Mouse (Mus musculus): ENCODE measurements around the gene 1110017D15Rik. TPM values are rescaled to one million over a fixed set of nuclear protein-coding genes. Genes with fewer than 3 reads are reported as not detected.

The 1110017D15Rik gene
- polyA plus RNA-seq, 1 experiment, result 1.7 TPM

DNA sequence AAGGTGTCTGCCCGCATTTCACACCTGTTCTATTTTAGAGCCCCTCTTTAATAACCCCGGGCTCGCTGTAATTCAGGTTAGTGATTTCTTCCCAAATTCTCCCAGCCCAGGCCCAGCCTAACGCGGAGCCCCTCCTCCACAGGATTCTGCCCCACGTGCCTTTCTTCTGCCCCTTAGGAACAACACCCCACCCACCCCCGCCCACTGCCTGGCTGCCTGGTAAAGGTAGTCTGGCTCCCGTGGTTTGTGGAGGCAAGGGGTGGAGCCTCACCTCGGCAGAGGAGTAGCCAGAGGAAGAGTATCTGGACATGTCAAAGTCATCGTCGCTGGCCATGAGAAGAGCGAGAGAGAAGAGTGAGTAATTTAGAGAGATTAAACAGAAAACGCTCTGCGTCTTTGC, 3.5 kb upstream of the 1110017D15Rik start:
- 81% methylated on average over 14 of the region's 14 CpGs for WGBS
- H3K27ac ChIP-seq (ENCODE audit: control insufficient read depth, insufficient read depth, low read length), result no peak overlapping the region
- TF ChIP-seq POLR2A (IDR thresholded peaks at IDR 0.05; ENCODE audit: control insufficient read depth, extremely low read depth, insufficient read depth, low read length, poor library complexity) (no peak), CTCF (IDR thresholded peaks at IDR 0.05; ENCODE audit: borderline replicate concordance, control insufficient read depth, extremely low read depth, insufficient read depth, low read length, poor library complexity) (no peak)
- H3K4me1 ChIP-seq (replicated peaks; ENCODE audit: control insufficient read depth, insufficient read depth, low read length), result no peaks in the 10 kb centered on the region
- no peaks in the 10 kb centered on the region for H3K36me3 ChIP-seq (ENCODE audit: control insufficient read depth, insufficient read depth, low read length)
- DNase-seq, result no peak
- no peaks in the 10 kb centered on the region for H3K27me3 ChIP-seq (ENCODE audit: control insufficient read depth, insufficient read depth, low read length)
- no peak overlapping the region for H3K4me3 ChIP-seq (ENCODE audit: control insufficient read depth, insufficient read depth, low read length)

DNA sequence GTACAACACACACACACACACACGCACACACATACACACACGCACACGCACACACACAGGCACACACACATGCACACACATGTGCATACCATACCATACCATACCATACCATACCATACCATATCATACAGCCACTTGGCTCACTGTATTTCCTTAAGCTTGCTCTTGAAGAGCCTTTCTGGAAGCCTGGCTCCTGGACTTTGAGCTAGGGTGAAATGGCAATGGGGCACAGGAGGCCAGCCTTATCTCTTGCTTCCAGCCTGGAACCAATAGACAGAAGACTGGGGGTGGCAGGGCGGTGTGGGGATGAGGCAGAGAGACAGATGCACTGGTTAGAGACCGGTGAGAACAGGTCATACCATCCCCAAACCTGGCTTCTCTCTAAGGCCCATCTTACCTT, 2.1 kb upstream of the 1110017D15Rik start:
- Histone ChIP-seq H3K27ac (ENCODE audit: control insufficient read depth, insufficient read depth, low read length) (no peak overlapping the region), H3K4me3 (ENCODE audit: control insufficient read depth, insufficient read depth, low read length) (no peak overlapping the region), H3K27me3 (ENCODE audit: control insufficient read depth, insufficient read depth, low read length) (no peaks in the 10 kb centered on the region), H3K4me1 (replicated peaks; ENCODE audit: control insufficient read depth, insufficient read depth, low read length) (no peaks in the 10 kb centered on the region), H3K36me3 (ENCODE audit: control insufficient read depth, insufficient read depth, low read length) (no peaks in the 10 kb centered on the region)
- DNase-seq, result no peak
- 95% methylated on average over 5 of the region's 5 CpGs for WGBS
- TF ChIP-seq POLR2A (IDR thresholded peaks at IDR 0.05; ENCODE audit: control insufficient read depth, extremely low read depth, insufficient read depth, low read length, poor library complexity) (no peak), CTCF (IDR thresholded peaks at IDR 0.05; ENCODE audit: borderline replicate concordance, control insufficient read depth, extremely low read depth, insufficient read depth, low read length, poor library complexity) (no peak)

DNA sequence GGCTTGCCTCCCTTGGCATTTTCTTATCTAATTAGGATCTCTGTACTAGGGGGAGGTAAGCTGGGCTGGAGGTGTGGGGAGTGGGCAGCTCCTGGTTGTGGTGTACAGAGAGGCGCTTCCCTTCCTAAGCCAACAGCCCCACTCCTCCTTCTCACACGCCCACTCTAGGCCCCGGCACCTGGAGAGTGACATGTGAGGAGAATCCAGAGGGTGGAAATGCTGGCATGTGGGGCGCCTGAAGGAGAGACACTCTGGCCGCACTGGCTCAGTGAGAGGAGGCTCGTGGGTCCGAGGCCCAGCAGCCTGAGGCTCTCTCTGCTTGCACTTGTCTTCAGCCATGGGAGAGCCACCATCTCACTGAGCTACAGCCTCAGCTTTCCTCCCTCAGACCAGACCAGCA, 1.2 kb upstream of the 1110017D15Rik start:
- TF ChIP-seq CTCF (IDR thresholded peaks at IDR 0.05; ENCODE audit: borderline replicate concordance, control insufficient read depth, extremely low read depth, insufficient read depth, low read length, poor library complexity), result no peak
- TF ChIP-seq POLR2A (IDR thresholded peaks at IDR 0.05; ENCODE audit: control insufficient read depth, extremely low read depth, insufficient read depth, low read length, poor library complexity), result no peak
- Histone ChIP-seq H3K36me3 (ENCODE audit: control insufficient read depth, insufficient read depth, low read length) (no peaks in the 10 kb centered on the region), H3K27me3 (ENCODE audit: control insufficient read depth, insufficient read depth, low read length) (no peaks in the 10 kb centered on the region; the same call in 1 of the 2 replicates), H3K27ac (ENCODE audit: control insufficient read depth, insufficient read depth, low read length) (no peak overlapping the region), H3K4me1 (replicated peaks; ENCODE audit: control insufficient read depth, insufficient read depth, low read length) (no peaks in the 10 kb centered on the region), H3K4me3 (ENCODE audit: control insufficient read depth, insufficient read depth, low read length) (no peak overlapping the region)
- no peak for DNase-seq
- WGBS, result 91% methylated on average over 7 of the region's 7 CpGs

DNA sequence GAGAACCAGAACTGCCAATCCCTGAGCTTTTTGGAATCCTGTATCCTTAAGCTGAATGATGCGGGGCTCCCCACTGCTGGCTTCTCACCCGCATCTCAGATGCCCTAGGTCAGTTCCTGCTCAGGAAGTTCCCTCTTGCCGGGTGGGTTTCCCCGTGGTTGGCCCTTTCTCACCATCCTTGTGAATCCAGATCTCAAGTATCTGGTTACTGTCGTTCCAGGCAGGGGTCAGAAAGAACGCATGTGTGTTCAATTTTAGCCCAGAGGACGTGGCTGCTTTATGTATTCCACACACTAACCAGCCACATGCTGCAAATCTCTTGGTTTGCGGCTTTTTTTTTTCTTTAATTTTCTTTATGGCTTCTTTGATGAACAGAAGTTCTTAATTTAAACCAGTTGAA, 3.4 kb downstream of the 1110017D15Rik start:
- no peaks in the 10 kb centered on the region for H3K4me1 ChIP-seq (replicated peaks; ENCODE audit: control insufficient read depth, insufficient read depth, low read length)
- H3K36me3 ChIP-seq (ENCODE audit: control insufficient read depth, insufficient read depth, low read length), result no peaks in the 10 kb centered on the region
- 28% methylated on average over 8 of the region's 8 CpGs for WGBS

DNA sequence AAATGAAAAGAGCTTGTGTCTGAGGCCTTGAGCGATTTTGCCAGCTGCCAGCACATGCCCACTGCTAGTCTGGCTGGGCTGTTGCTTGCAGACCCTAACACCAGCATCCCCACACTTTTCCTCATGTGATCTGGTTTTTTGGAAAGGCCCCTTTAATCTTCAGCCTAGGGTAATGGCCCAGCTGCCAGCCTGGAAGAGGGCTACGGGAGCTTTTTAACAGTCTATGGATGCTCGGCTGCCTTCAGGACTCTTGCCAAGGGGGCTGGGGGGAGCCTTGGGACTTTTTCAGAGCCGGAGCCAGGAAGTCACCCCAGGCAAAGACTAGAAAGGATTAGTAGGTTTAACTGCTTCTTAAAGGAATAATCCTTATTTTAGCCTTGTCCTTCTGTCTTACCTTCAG, 3.8 kb downstream of the 1110017D15Rik start:
- Histone ChIP-seq H3K36me3 (ENCODE audit: control insufficient read depth, insufficient read depth, low read length) (no peaks in the 10 kb centered on the region), H3K4me1 (replicated peaks; ENCODE audit: control insufficient read depth, insufficient read depth, low read length) (no peaks in the 10 kb centered on the region), H3K27ac (ENCODE audit: control insufficient read depth, insufficient read depth, low read length) (no peak overlapping the region), H3K27me3 (ENCODE audit: control insufficient read depth, insufficient read depth, low read length) (no peaks in the 10 kb centered on the region; the same call in 1 of the 2 replicates), H3K4me3 (ENCODE audit: control insufficient read depth, insufficient read depth, low read length) (no peak overlapping the region)
- WGBS, result 57% methylated on average over 4 of the region's 4 CpGs
- no peak for TF ChIP-seq POLR2A (IDR thresholded peaks at IDR 0.05; ENCODE audit: control insufficient read depth, extremely low read depth, insufficient read depth, low read length, poor library complexity)
- TF ChIP-seq CTCF (IDR thresholded peaks at IDR 0.05; ENCODE audit: borderline replicate concordance, control insufficient read depth, extremely low read depth, insufficient read depth, low read length, poor library complexity), result no peak
- no peak for DNase-seq

More for the DNA sequence above, 3.4 kb downstream of the 1110017D15Rik start:
- Histone ChIP-seq H3K27ac (ENCODE audit: control insufficient read depth, insufficient read depth, low read length) (no peak overlapping the region), H3K4me3 (ENCODE audit: control insufficient read depth, insufficient read depth, low read length) (no peak overlapping the region), H3K27me3 (ENCODE audit: control insufficient read depth, insufficient read depth, low read length) (no peaks in the 10 kb centered on the region; the same call in 1 of the 2 replicates)
- TF ChIP-seq POLR2A (IDR thresholded peaks at IDR 0.05; ENCODE audit: control insufficient read depth, extremely low read depth, insufficient read depth, low read length, poor library complexity), result no peak
- TF ChIP-seq CTCF (IDR thresholded peaks at IDR 0.05; ENCODE audit: borderline replicate concordance, control insufficient read depth, extremely low read depth, insufficient read depth, low read length, poor library complexity), result no peak
- DNase-seq, result no peak

DNA sequence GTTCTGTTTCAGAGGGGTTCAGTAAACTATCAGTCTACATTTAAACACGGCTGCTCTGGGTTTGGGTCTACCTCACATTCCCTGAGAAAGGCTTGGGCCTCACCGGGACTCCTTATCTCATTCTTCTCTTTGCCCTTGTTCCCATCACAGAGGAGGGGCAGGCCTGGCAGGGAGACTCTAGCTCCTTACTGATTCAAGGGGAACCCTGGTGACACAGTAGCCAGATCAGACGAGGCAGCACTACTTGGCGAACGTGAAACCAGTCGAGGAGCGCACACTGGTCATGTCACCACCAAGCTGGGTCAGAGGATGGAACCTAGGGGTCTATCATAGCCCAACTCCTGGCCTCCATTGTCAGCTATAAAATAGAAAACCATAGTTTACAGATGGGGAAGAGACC, 9.1 kb downstream of the 1110017D15Rik start:
- Histone ChIP-seq H3K27me3 (ENCODE audit: control insufficient read depth, insufficient read depth, low read length) (peaks cover 8% of the 10 kb centered on the region), H3K4me3 (ENCODE audit: control insufficient read depth, insufficient read depth, low read length) (no peak overlapping the region), H3K27ac (ENCODE audit: control insufficient read depth, insufficient read depth, low read length) (no peak overlapping the region), H3K36me3 (ENCODE audit: control insufficient read depth, insufficient read depth, low read length) (no peaks in the 10 kb centered on the region), H3K4me1 (replicated peaks; ENCODE audit: control insufficient read depth, insufficient read depth, low read length) (peaks cover 14% of the 10 kb centered on the region)
- WGBS, result 61% methylated on average over 7 of the region's 7 CpGs
- DNase-seq, result no peak
- TF ChIP-seq CTCF (IDR thresholded peaks at IDR 0.05; ENCODE audit: borderline replicate concordance, control insufficient read depth, extremely low read depth, insufficient read depth, low read length, poor library complexity), result no peak
- no peak for TF ChIP-seq POLR2A (IDR thresholded peaks at IDR 0.05; ENCODE audit: control insufficient read depth, extremely low read depth, insufficient read depth, low read length, poor library complexity)

All from thymus, adult 2 months (tissue).